Mouse (Mus musculus): Measurements from ENCODE around the gene Bend4.

Bend4 gene

GRCm38 (mm10) chr5:67419407-67419806 is 8.7 kb downstream of the Bend4 start:
- DNase-seq (ENCODE audit: low spot score in 2 of 2), result no peak

DNA sequence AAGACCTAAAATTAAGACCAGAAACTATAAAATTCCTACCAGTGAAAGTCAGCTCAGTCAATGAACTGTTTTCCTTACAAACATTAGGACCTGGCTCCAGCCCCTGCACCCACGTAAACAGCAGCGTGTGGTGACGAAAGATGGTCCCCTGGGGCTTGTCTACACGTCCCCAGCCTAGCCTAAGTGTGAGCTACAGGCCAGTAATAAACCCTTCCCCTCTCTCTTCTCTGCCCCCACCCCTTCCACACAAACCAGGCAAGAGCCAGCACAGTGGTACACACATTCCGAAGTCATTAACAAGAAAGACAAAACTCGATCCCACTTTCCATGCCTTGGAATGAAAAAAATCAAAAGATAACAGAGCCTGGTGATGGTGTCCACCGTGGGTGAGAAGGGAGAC is 16.6 kb downstream of the Bend4 start:
- no peak for DNase-seq (ENCODE audit: low spot score in 2 of 2)

DNA sequence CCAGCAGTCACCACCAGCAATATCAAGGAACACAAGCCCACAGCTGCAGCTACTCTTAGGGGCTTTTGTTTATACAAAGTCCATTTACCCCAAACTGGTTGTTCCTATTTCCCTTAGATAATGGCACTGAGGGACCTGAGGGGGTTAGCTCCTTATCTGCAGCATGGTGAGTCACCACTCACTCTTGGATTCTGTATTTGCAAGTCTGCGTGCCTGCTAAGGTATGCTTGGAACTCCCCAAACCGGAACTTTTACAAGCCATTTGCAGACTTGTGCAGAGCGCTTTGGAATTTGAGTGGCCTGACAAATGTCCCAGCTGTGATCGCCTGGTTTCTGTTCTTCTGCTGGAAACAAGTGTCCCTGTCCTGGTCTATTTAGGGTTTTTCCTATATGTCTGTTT is 17.7 kb downstream of the Bend4 start:
- DNase-seq (ENCODE audit: low spot score in 2 of 2), result no peak

DNA sequence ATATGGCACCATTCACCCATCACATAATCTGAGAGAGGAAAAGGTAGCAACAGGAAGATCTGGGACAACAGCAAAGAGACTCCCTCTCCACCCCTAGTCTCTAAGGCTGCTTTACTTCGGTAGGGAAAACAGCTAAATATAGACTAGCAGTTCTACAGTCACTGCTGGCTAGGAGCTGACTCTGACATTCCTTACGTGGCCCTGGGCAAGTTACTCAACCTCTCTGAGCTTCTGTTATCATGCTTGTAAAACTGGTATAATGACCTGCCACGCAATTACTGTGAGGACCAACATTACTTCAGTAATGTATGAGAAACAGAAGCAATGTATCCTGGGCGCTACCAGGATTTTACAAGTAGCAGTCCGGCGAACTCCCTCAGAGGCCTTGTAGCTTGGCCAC is 19.7 kb downstream of the Bend4 start:
- DNase-seq (ENCODE audit: low spot score in 2 of 2), result no peak

DNA sequence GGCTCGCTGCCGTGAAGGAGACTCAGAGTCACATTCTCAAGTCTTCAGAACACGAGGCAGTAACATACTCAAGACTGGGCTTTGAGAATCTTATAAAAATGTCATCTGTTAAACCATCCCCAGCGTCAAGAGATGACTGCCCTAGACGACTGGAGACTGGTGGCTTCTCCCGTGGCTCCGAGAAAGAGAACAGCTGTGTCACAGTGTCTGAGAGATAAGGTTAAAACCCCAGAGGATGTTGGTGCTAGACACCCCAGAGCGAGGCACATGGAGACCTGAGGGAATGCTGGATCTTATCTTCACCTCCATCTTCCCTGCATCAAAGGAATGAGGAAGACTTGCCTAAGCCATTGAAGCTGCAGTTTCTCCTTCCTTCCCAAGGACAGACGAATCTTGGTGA is 23.2 kb downstream of the Bend4 start:
- no peak for DNase-seq (ENCODE audit: low spot score in 2 of 2)

DNA sequence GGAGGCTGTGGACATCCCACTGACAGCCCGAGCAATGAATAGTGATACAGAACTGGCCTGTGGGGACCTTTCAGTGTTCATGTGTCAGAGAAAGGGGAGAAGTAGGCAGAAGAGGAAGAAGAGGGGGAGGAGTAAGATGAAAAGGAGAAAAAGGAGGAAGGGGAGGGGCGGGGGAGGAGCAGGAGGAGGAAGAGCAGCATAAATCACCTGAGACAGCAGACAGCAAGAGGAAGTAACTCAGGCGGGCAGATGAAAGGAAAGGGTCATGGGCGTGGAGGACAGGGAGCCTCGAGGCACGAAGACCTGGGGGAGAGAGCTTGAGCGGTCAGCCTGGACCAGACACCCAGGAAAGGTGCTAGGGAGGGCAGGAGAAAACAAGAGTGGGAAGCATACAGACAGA is 23.7 kb downstream of the Bend4 start:
- no peak for DNase-seq (ENCODE audit: low spot score in 2 of 2)

DNA sequence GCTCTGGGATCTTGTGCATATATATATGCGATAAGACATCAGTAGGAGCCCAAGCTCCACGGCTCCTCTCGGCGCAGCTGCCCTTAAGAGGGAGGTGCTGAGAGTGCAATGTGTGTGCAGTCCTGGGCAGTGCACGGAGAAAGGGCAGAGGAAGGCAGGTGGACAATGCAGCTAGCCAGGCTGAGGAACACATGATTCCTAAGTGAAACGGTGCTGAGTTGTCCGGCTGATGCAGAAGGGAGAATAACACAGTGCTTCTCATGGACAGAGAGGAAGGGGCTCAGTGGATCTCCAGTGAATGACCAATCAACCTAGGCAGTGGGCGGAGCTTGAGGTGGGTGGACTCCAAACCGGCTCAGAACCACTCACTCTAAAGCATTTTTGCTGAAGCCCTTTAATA is 26.5 kb downstream of the Bend4 start:
- DNase-seq (ENCODE audit: low spot score in 2 of 2), result no peak

GRCm38 (mm10) chr5:67400608-67401480 is 27.3 kb downstream of the Bend4 start:
- DNase-seq (ENCODE audit: low spot score in 2 of 2), result no peak

GRCm38 (mm10) chr5:67399876-67400607 is 28.1 kb downstream of the Bend4 start:
- no peak for DNase-seq (ENCODE audit: low spot score in 2 of 2)

DNA sequence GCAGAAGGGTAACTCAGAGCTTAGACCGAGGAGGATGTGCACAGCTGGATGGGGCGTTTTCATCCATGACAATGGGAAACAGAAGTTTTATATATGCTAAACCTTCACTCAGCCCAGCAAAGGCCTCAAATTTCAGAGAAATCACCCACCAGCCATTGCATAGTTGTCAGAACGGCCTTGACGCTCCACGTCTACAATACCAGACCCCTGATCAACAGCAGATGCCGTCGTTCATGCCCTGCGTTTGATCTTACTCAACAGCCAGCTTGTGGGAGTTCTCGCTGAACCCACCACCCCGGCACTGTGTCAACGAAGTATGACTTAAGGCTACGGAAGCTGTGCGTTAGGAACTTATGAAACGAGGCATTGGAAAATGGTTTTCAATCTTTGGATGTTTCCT is 30.9 kb downstream of the Bend4 start:
- DNase-seq (ENCODE audit: low spot score in 2 of 2), result no peak

GRCm38 (mm10) chr5:67395211-67395851 is 32.8 kb downstream of the Bend4 start:
- no peak for DNase-seq (ENCODE audit: low spot score in 2 of 2)

GRCm38 (mm10) chr5:67393951-67394350 is 34.2 kb downstream of the Bend4 start:
- no peak for DNase-seq (ENCODE audit: low spot score in 2 of 2)

DNA sequence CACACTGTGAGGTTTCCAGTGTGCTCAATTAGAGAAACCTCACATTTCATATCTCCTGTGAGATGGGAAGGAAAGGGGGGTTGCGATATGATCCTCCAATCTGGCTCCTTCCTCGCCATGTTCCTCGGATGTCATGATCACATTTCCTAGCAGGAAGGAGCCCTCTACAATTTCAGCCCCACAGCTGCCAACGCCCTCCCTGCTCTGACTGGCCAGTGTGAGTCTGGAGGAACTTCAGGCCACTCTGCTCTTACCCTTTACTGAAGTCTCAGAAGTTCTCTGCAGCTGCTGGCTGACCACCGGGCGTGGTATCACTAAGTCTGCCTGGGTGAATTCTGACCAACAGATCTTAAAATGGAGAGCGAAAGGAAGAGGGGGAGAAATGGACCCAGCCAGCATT is 45.6 kb downstream of the Bend4 start:
- no peak for DNase-seq (ENCODE audit: low spot score in 2 of 2)

- DNase-seq (ENCODE audit: low spot score in 2 of 2), result no peak
Observed at GRCm38 (mm10) chr5:67381690-67382089, 46.4 kb downstream of the Bend4 start.

DNA sequence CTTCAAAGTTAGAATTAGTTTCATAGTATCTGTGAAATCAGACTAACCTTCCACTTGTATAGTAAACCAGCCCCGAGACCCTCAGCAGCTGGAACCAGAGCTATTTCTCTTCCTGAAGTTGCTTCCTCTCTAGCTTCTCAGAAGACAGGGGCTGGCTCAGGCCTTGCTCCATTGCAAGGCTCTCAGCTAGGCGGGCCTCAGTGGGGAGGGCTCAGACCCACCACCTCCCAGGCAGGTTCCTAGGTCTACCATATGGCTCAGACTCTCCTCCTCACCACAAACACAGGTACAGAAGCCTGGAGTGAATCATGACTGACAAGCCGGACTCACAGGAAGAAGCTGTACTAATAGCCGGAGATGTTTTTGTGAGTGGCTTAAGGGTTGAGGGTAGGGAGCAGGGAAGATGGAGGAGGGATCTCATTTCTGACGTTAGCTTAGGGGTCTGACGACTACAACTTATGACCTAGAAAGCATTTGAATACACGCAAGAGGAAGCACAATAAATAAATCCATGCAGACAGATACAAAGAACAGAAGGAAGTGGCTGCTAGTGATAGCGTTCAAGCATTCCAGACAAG is 51.0 kb downstream of the Bend4 start:
- DNase-seq (ENCODE audit: low spot score in 2 of 2), result no peak

GRCm38 (mm10) chr5:67362931-67363330 is 65.2 kb downstream of the Bend4 start:
- DNase-seq (ENCODE audit: low spot score in 2 of 2), result no peak

GRCm38 (mm10) chr5:67362316-67362715 is 65.8 kb downstream of the Bend4 start:
- DNase-seq (ENCODE audit: low spot score in 2 of 2), result no peak

GRCm38 (mm10) chr5:67348949-67349348 is 79.2 kb downstream of the Bend4 start:
- no peak for DNase-seq (ENCODE audit: low spot score in 2 of 2)

DNA sequence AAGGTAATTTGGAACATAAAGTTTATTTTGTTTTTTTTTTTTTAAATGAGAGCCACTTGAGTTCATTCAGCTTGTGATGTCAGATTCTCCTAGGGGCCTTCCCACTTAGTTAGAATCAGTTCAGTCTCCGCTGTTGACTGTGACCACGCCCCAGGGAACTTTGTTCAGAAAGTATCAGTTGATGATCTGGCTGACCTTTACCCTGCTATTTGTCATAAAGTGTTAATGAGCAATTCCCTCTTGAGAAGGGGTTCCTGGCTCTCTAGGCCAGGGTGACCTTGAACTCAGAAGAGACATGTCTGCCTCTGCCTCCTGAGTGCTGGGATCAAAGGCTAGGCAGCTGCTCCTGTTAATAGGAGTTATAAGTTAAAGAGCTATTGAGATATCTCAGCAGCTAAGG is 81.0 kb downstream of the Bend4 start:
- DNase-seq (ENCODE audit: low spot score in 2 of 2), result no peak
